Mouse (Mus musculus): ENCODE results near the gene Gm609. TPM values are rescaled to one million over a fixed set of nuclear protein-coding genes. Genes with fewer than 3 reads are reported as not detected.

Gm609 gene
- polyA plus RNA-seq, 1 experiment from 2014 or later = not detected

- no peak overlapping the region for H3K9ac ChIP-seq
- no peak overlapping the region for H3K27ac ChIP-seq
- 87% methylated on average over 2 of the region's 2 CpGs for WGBS
- no peaks in the 10 kb centered on the region for H3K27me3 ChIP-seq (replicated peaks)
- H3K4me1 ChIP-seq = no peaks in the 10 kb centered on the region
- no peaks in the 10 kb centered on the region for H3K9me3 ChIP-seq
- H3K36me3 ChIP-seq (replicated peaks) = peaks cover 33% of the 10 kb centered on the region; the same call in 1 of the 2 replicates
- no peak overlapping the region for H3K4me3 ChIP-seq
- no peak overlapping the region for H3K4me2 ChIP-seq
- ATAC-seq (replicated peaks) = no peak; the same call in 1 of the 2 replicates
These were observed 102.9 kb downstream of the Gm609 start for GRCm38 (mm10) chr16:45389833-45390232.

- H3K27ac ChIP-seq = no peak overlapping the region
- no peaks in the 10 kb centered on the region for H3K27me3 ChIP-seq (replicated peaks)
- H3K9ac ChIP-seq = no peak overlapping the region
- no peaks in the 10 kb centered on the region for H3K4me1 ChIP-seq
- ATAC-seq (replicated peaks) = no peak
- no peak overlapping the region for H3K4me2 ChIP-seq
- no peak overlapping the region for H3K4me3 ChIP-seq
- peaks cover 26% of the 10 kb centered on the region; the same call in 1 of the 2 replicates for H3K36me3 ChIP-seq (replicated peaks)
- no peaks in the 10 kb centered on the region for H3K9me3 ChIP-seq
- WGBS = 92% methylated on average over 2 of the region's 2 CpGs
These were observed 103.7 kb downstream of the Gm609 start for GRCm38 (mm10) chr16:45389041-45389440.

- Histone ChIP-seq H3K27ac (no peak overlapping the region), H3K9ac (no peak overlapping the region), H3K4me2 (no peak overlapping the region), H3K36me3 (replicated peaks) (peaks cover 27% of the 10 kb centered on the region; the same call in 1 of the 2 replicates), H3K4me1 (no peaks in the 10 kb centered on the region), H3K4me3 (no peak overlapping the region), H3K27me3 (replicated peaks) (no peaks in the 10 kb centered on the region), H3K9me3 (no peaks in the 10 kb centered on the region)
- 85% methylated on average over 3 of the region's 3 CpGs for WGBS
- ATAC-seq (replicated peaks) = no peak
These were observed 111.0 kb downstream of the Gm609 start for GRCm38 (mm10) chr16:45381811-45382210.

GRCm38 (mm10) chr16:45378959-45379358 is 113.8 kb downstream of the Gm609 start:
- Histone ChIP-seq H3K27ac (no peak overlapping the region), H3K4me3 (no peak overlapping the region), H3K9me3 (no peaks in the 10 kb centered on the region), H3K36me3 (replicated peaks) (peaks cover 18% of the 10 kb centered on the region; the same call in 1 of the 2 replicates), H3K4me2 (no peak overlapping the region), H3K27me3 (replicated peaks) (no peaks in the 10 kb centered on the region), H3K4me1 (no peaks in the 10 kb centered on the region), H3K9ac (no peak overlapping the region)
- ATAC-seq (replicated peaks) = no peak
- WGBS = 87% methylated on average over 3 of the region's 3 CpGs

- Histone ChIP-seq H3K27me3 (replicated peaks) (no peaks in the 10 kb centered on the region), H3K4me1 (no peaks in the 10 kb centered on the region), H3K27ac (no peak overlapping the region), H3K4me2 (no peak overlapping the region), H3K9me3 (no peaks in the 10 kb centered on the region), H3K9ac (no peak overlapping the region), H3K36me3 (replicated peaks) (peaks cover 15% of the 10 kb centered on the region; the same call in 1 of the 2 replicates), H3K4me3 (no peak overlapping the region)
- no peak for ATAC-seq (replicated peaks)
- 96% methylated on average over 5 of the region's 5 CpGs for WGBS
These were observed 114.4 kb downstream of the Gm609 start for GRCm38 (mm10) chr16:45378147-45378943.

- no peaks in the 10 kb centered on the region for H3K9me3 ChIP-seq
- 92% methylated on average over 4 of the region's 4 CpGs for WGBS
- no peak overlapping the region for H3K4me2 ChIP-seq
- ATAC-seq (replicated peaks) = no peak
- peaks cover 11% of the 10 kb centered on the region; the same call in 1 of the 2 replicates for H3K36me3 ChIP-seq (replicated peaks)
- no peak overlapping the region for H3K27ac ChIP-seq
- H3K4me1 ChIP-seq = no peaks in the 10 kb centered on the region
- H3K27me3 ChIP-seq (replicated peaks) = no peaks in the 10 kb centered on the region
- no peak overlapping the region for H3K9ac ChIP-seq
- H3K4me3 ChIP-seq = no peak overlapping the region
These were observed 115.4 kb downstream of the Gm609 start for GRCm38 (mm10) chr16:45377332-45377731.

- Histone ChIP-seq H3K27me3 (replicated peaks) (no peaks in the 10 kb centered on the region), H3K4me1 (no peaks in the 10 kb centered on the region), H3K4me3 (no peak overlapping the region), H3K27ac (no peak overlapping the region), H3K9me3 (no peaks in the 10 kb centered on the region), H3K36me3 (replicated peaks) (peaks cover 10% of the 10 kb centered on the region; the same call in 1 of the 2 replicates), H3K9ac (no peak overlapping the region), H3K4me2 (no peak overlapping the region)
- 65% methylated on average over 2 of the region's 2 CpGs for WGBS
- no peak for ATAC-seq (replicated peaks)
These were observed 116.0 kb downstream of the Gm609 start for GRCm38 (mm10) chr16:45376812-45377211.

- Histone ChIP-seq H3K27me3 (replicated peaks) (no peaks in the 10 kb centered on the region), H3K4me1 (no peaks in the 10 kb centered on the region), H3K4me2 (no peak overlapping the region), H3K36me3 (replicated peaks) (peaks cover 5% of the 10 kb centered on the region; the same call in 1 of the 2 replicates), H3K9me3 (no peaks in the 10 kb centered on the region), H3K9ac (no peak overlapping the region), H3K4me3 (no peak overlapping the region), H3K27ac (no peak overlapping the region)
- no peak for ATAC-seq (replicated peaks)
- 84% methylated on average over 4 of the region's 4 CpGs for WGBS
These were observed 116.5 kb downstream of the Gm609 start for GRCm38 (mm10) chr16:45376294-45376693.

- H3K4me2 ChIP-seq = no peak overlapping the region
- no peaks in the 10 kb centered on the region for H3K4me1 ChIP-seq
- no peak overlapping the region for H3K9ac ChIP-seq
- no peaks in the 10 kb centered on the region for H3K9me3 ChIP-seq
- WGBS = 76% methylated on average over 2 of the region's 2 CpGs
- H3K4me3 ChIP-seq = no peak overlapping the region
- H3K27me3 ChIP-seq (replicated peaks) = no peaks in the 10 kb centered on the region
- ATAC-seq (replicated peaks) = no peak
- no peak overlapping the region for H3K27ac ChIP-seq
- H3K36me3 ChIP-seq (replicated peaks) = peaks cover under 1% of the 10 kb centered on the region; the same call in 1 of the 2 replicates
These were observed 117.1 kb downstream of the Gm609 start for GRCm38 (mm10) chr16:45375506-45376225.

GRCm38 (mm10) chr16:45374074-45374473 is 118.7 kb downstream of the Gm609 start:
- Histone ChIP-seq H3K9me3 (no peaks in the 10 kb centered on the region), H3K36me3 (replicated peaks) (no peaks in the 10 kb centered on the region), H3K27ac (no peak overlapping the region), H3K4me1 (no peaks in the 10 kb centered on the region), H3K9ac (no peak overlapping the region), H3K27me3 (replicated peaks) (no peaks in the 10 kb centered on the region), H3K4me3 (no peak overlapping the region), H3K4me2 (no peak overlapping the region)
- WGBS = 88% methylated on average over 2 of the region's 2 CpGs
- ATAC-seq (replicated peaks) = no peak

- no peak for ATAC-seq (replicated peaks)
- no peaks in the 10 kb centered on the region for H3K36me3 ChIP-seq (replicated peaks)
- no peak overlapping the region for H3K9ac ChIP-seq
- H3K4me2 ChIP-seq = no peak overlapping the region
- H3K4me1 ChIP-seq = no peaks in the 10 kb centered on the region
- H3K27me3 ChIP-seq (replicated peaks) = no peaks in the 10 kb centered on the region
- no peak overlapping the region for H3K27ac ChIP-seq
- 93% methylated on average over 1 of the region's 1 CpGs for WGBS
- H3K9me3 ChIP-seq = no peaks in the 10 kb centered on the region
- H3K4me3 ChIP-seq = no peak overlapping the region
These were observed 121.7 kb downstream of the Gm609 start for GRCm38 (mm10) chr16:45371076-45371475.

GRCm38 (mm10) chr16:45369285-45369965 is 123.3 kb downstream of the Gm609 start:
- no peak overlapping the region for H3K4me3 ChIP-seq
- H3K27ac ChIP-seq = no peak overlapping the region
- no peaks in the 10 kb centered on the region for H3K9me3 ChIP-seq
- H3K4me2 ChIP-seq = no peak overlapping the region
- no peaks in the 10 kb centered on the region for H3K4me1 ChIP-seq
- ATAC-seq (replicated peaks) = no peak
- no peaks in the 10 kb centered on the region for H3K36me3 ChIP-seq (replicated peaks)
- 78% methylated on average over 4 of the region's 4 CpGs for WGBS
- no peaks in the 10 kb centered on the region for H3K27me3 ChIP-seq (replicated peaks)
- H3K9ac ChIP-seq = no peak overlapping the region
